Mouse (Mus musculus) midbrain, embryonic 12.5 days (tissue): Measurements from ENCODE around the gene Fto. TPM values are rescaled to one million over a fixed set of nuclear protein-coding genes. Genes with fewer than 3 reads are reported as not detected.

ENCODE experiments used
- ATAC-seq: fragments of 200-750 bp; cut with Nextera tagmentation; 2 replicates; pipeline ENCODE4 v1.8.0; 2017; ENCODE audit warnings: low read depth, moderate TSS enrichment, moderate library complexity; ENCODE audit not compliant: low FRiP score
- H3K27ac ChIP-seq: fragments of 300-500 bp; sonication (generic); replicated peaks from 2 replicates; pipeline ENCODE4 v1.5.1; 2016; ENCODE audit warnings: mild to moderate bottlenecking
- H3K27me3 ChIP-seq: fragments of 300-500 bp; sonication (generic); 2 replicates; pipeline ENCODE4 v1.6.1; 2016; ENCODE audit warnings: mild to moderate bottlenecking
- H3K36me3 ChIP-seq: fragments of 300-500 bp; sonication (generic); 2 replicates; pipeline ENCODE4 v1.6.1; 2016
- H3K4me1 ChIP-seq: fragments of 300-500 bp; sonication (generic); 2 replicates; pipeline ENCODE4 v1.6.1; 2016
- H3K4me2 ChIP-seq: fragments of 300-500 bp; sonication (generic); replicated peaks from 2 replicates; pipeline ENCODE4 v1.6.1; 2016; ENCODE audit warnings: mild to moderate bottlenecking, moderate library complexity
- H3K4me3 ChIP-seq: fragments of 300-500 bp; sonication (generic); 2 replicates; pipeline ENCODE4 v1.5.1; 2016; ENCODE audit warnings: mild to moderate bottlenecking
- H3K9ac ChIP-seq: fragments of 300-500 bp; sonication (generic); replicated peaks from 2 replicates; pipeline ENCODE4 v1.6.1; 2016; ENCODE audit warnings: mild to moderate bottlenecking, moderate library complexity
- H3K9me3 ChIP-seq: fragments of 300-500 bp; sonication (generic); 2 replicates; pipeline ENCODE4 v1.6.1; 2016; ENCODE audit warnings: mild to moderate bottlenecking
- WGBS: fragments of 180-500 bp; shearing (Covaris S2); methylation state at CpG from one replicate; pipeline ENCODE4 v1.1.7; 2016; 5-methylcytosine and 5-hydroxymethylcytosine counted together
- polyA plus RNA-seq: library from polyadenylated mRNA; unstranded; fragments of >200 nt; fragmentation: Nextera tagmentation; extraction: Ambion mirVana; gene quantifications from 2 replicates; pipeline ENCODE4 v1.2.1, GENCODE M21; 2016

Gene Fto
- polyA plus RNA-seq, 1 experiment from 2014 or later, result 115 TPM

- Histone ChIP-seq H3K27me3 (peaks cover 59% of the 10 kb centered on the region), H3K4me2 (no peak overlapping the region), H3K27ac (no peak overlapping the region), H3K4me1 (peaks cover 16% of the 10 kb centered on the region; the same call in 1 of the 2 replicates), H3K9ac (no peak overlapping the region), H3K9me3 (no peaks in the 10 kb centered on the region), H3K36me3 (no peaks in the 10 kb centered on the region), H3K4me3 (no peak overlapping the region)
- WGBS, result 44% methylated on average over 7 of the region's 7 CpGs
- no peak for ATAC-seq
Measured at GRCm38 (mm10) chr8:91496936-91497335, 183.6 kb downstream of the Fto start.

GRCm38 (mm10) chr8:91498611-91499010 is 185.3 kb downstream of the Fto start:
- no peak for ATAC-seq
- peaks cover 65% of the 10 kb centered on the region for H3K27me3 ChIP-seq

GRCm38 (mm10) chr8:91499303-91499702 is 186.0 kb downstream of the Fto start:
- Histone ChIP-seq H3K27me3 (peaks cover 65% of the 10 kb centered on the region), H3K4me3 (no peak overlapping the region), H3K4me2 (no peak overlapping the region), H3K9me3 (no peaks in the 10 kb centered on the region), H3K36me3 (no peaks in the 10 kb centered on the region), H3K27ac (no peak overlapping the region), H3K9ac (no peak overlapping the region), H3K4me1 (peaks cover 32% of the 10 kb centered on the region)
- 82% methylated on average over 2 of the region's 2 CpGs for WGBS
- no peak for ATAC-seq

More at GRCm38 (mm10) chr8:91498611-91499010, 185.3 kb downstream of the Fto start:
- no peak overlapping the region for H3K9ac ChIP-seq
- H3K36me3 ChIP-seq, result no peaks in the 10 kb centered on the region
- 81% methylated on average over 9 of the region's 9 CpGs for WGBS
- no peak overlapping the region for H3K4me3 ChIP-seq
- no peaks in the 10 kb centered on the region for H3K9me3 ChIP-seq
- H3K4me1 ChIP-seq, result peaks cover 32% of the 10 kb centered on the region
- H3K4me2 ChIP-seq, result no peak overlapping the region
- no peak overlapping the region for H3K27ac ChIP-seq

- H3K27me3 ChIP-seq, result peaks cover 76% of the 10 kb centered on the region
- no peak overlapping the region for H3K4me3 ChIP-seq
- H3K4me2 ChIP-seq, result no peak overlapping the region
- H3K36me3 ChIP-seq, result no peaks in the 10 kb centered on the region
- H3K9ac ChIP-seq, result no peak overlapping the region
- 81% methylated on average over 11 of the region's 11 CpGs for WGBS
- peaks cover 19% of the 10 kb centered on the region for H3K4me1 ChIP-seq
- no peak for ATAC-seq
- H3K9me3 ChIP-seq, result no peaks in the 10 kb centered on the region
- H3K27ac ChIP-seq, result no peak overlapping the region
Measured at GRCm38 (mm10) chr8:91501960-91502600, 188.8 kb downstream of the Fto start.

GRCm38 (mm10) chr8:91502791-91503190 is 189.5 kb downstream of the Fto start:
- no peaks in the 10 kb centered on the region for H3K36me3 ChIP-seq
- H3K9me3 ChIP-seq, result no peaks in the 10 kb centered on the region
- H3K27me3 ChIP-seq, result peaks cover 84% of the 10 kb centered on the region
- WGBS, result 21% methylated on average over 5 of the region's 5 CpGs
- no peak overlapping the region for H3K9ac ChIP-seq
- ATAC-seq, result no peak
- no peak overlapping the region for H3K4me3 ChIP-seq
- H3K4me1 ChIP-seq, result peaks cover 19% of the 10 kb centered on the region
- H3K4me2 ChIP-seq, result no peak overlapping the region
- H3K27ac ChIP-seq, result no peak overlapping the region

GRCm38 (mm10) chr8:91504360-91504759 is 191.0 kb downstream of the Fto start:
- WGBS, result 95% methylated on average over 3 of the region's 3 CpGs
- no peak for ATAC-seq
- H3K27me3 ChIP-seq, result peaks cover 83% of the 10 kb centered on the region
- no peak overlapping the region for H3K4me2 ChIP-seq
- H3K4me1 ChIP-seq, result peaks cover 34% of the 10 kb centered on the region
- no peak overlapping the region for H3K9ac ChIP-seq
- H3K9me3 ChIP-seq, result no peaks in the 10 kb centered on the region
- H3K4me3 ChIP-seq, result no peak overlapping the region
- H3K36me3 ChIP-seq, result no peaks in the 10 kb centered on the region
- H3K27ac ChIP-seq, result no peak overlapping the region

- H3K9ac ChIP-seq, result no peak overlapping the region
- H3K9me3 ChIP-seq, result no peaks in the 10 kb centered on the region
- WGBS, result 89% methylated on average over 10 of the region's 10 CpGs
- no peak for ATAC-seq
- peaks cover 80% of the 10 kb centered on the region for H3K27me3 ChIP-seq
- no peak overlapping the region for H3K4me3 ChIP-seq
- H3K4me2 ChIP-seq, result no peak overlapping the region
- no peak overlapping the region for H3K27ac ChIP-seq
- H3K36me3 ChIP-seq, result no peaks in the 10 kb centered on the region
- H3K4me1 ChIP-seq, result peaks cover 39% of the 10 kb centered on the region
Measured at GRCm38 (mm10) chr8:91504891-91505290, 191.6 kb downstream of the Fto start.

- no peaks in the 10 kb centered on the region for H3K36me3 ChIP-seq
- no peak overlapping the region for H3K4me2 ChIP-seq
- H3K4me3 ChIP-seq, result no peak overlapping the region
- H3K9ac ChIP-seq, result no peak overlapping the region
- 86% methylated on average over 8 of the region's 8 CpGs for WGBS
- H3K4me1 ChIP-seq, result peaks cover 45% of the 10 kb centered on the region
- peaks cover 75% of the 10 kb centered on the region for H3K27me3 ChIP-seq
- ATAC-seq, result no peak
- no peaks in the 10 kb centered on the region for H3K9me3 ChIP-seq
- no peak overlapping the region for H3K27ac ChIP-seq
Measured at GRCm38 (mm10) chr8:91505411-91505954, 192.2 kb downstream of the Fto start.

GRCm38 (mm10) chr8:91505997-91506672 is 192.8 kb downstream of the Fto start:
- WGBS, result 73% methylated on average over 4 of the region's 4 CpGs
- Histone ChIP-seq H3K4me1 (peaks cover 49% of the 10 kb centered on the region), H3K9ac (no peak overlapping the region), H3K27ac (no peak overlapping the region), H3K9me3 (no peaks in the 10 kb centered on the region), H3K36me3 (no peaks in the 10 kb centered on the region), H3K4me3 (no peak overlapping the region), H3K27me3 (peaks cover 77% of the 10 kb centered on the region), H3K4me2 (no peak overlapping the region)
- ATAC-seq, result no peak

GRCm38 (mm10) chr8:91506682-91507257 is 193.4 kb downstream of the Fto start:
- H3K4me1 ChIP-seq, result peaks cover 51% of the 10 kb centered on the region
- H3K9ac ChIP-seq, result no peak overlapping the region
- no peaks in the 10 kb centered on the region for H3K9me3 ChIP-seq
- H3K4me3 ChIP-seq, result no peak overlapping the region
- no peak for ATAC-seq
- H3K4me2 ChIP-seq, result no peak overlapping the region
- peaks cover 77% of the 10 kb centered on the region for H3K27me3 ChIP-seq
- H3K27ac ChIP-seq, result no peak overlapping the region
- no peaks in the 10 kb centered on the region for H3K36me3 ChIP-seq
- WGBS, result 66% methylated on average over 6 of the region's 6 CpGs

GRCm38 (mm10) chr8:91507681-91508097 is 194.4 kb downstream of the Fto start:
- peaks cover 43% of the 10 kb centered on the region for H3K4me1 ChIP-seq
- ATAC-seq, result no peak

GRCm38 (mm10) chr8:91508284-91508683 is 195.0 kb downstream of the Fto start:
- H3K36me3 ChIP-seq, result no peaks in the 10 kb centered on the region
- 50% methylated on average over 4 of the region's 4 CpGs for WGBS
- no peaks in the 10 kb centered on the region for H3K9me3 ChIP-seq
- no peak overlapping the region for H3K27ac ChIP-seq
- no peak for ATAC-seq
- H3K9ac ChIP-seq, result no peak overlapping the region
- H3K4me3 ChIP-seq, result no peak overlapping the region
- H3K27me3 ChIP-seq, result peaks cover 70% of the 10 kb centered on the region
- H3K4me1 ChIP-seq, result peaks cover 37% of the 10 kb centered on the region
- no peak overlapping the region for H3K4me2 ChIP-seq

More at GRCm38 (mm10) chr8:91507681-91508097, 194.4 kb downstream of the Fto start:
- Histone ChIP-seq H3K27ac (no peak overlapping the region), H3K4me2 (no peak overlapping the region), H3K9me3 (no peaks in the 10 kb centered on the region), H3K27me3 (peaks cover 74% of the 10 kb centered on the region), H3K36me3 (no peaks in the 10 kb centered on the region), H3K9ac (no peak overlapping the region), H3K4me3 (no peak overlapping the region)
- WGBS, result 83% methylated on average over 7 of the region's 7 CpGs
